Mouse (Mus musculus): ENCODE data around the gene Itm2a. TPM values are rescaled to one million over a fixed set of nuclear protein-coding genes. Genes with fewer than 3 reads are reported as not detected.

The Itm2a gene
- total RNA-seq (2023), result 13.2 TPM

DNA sequence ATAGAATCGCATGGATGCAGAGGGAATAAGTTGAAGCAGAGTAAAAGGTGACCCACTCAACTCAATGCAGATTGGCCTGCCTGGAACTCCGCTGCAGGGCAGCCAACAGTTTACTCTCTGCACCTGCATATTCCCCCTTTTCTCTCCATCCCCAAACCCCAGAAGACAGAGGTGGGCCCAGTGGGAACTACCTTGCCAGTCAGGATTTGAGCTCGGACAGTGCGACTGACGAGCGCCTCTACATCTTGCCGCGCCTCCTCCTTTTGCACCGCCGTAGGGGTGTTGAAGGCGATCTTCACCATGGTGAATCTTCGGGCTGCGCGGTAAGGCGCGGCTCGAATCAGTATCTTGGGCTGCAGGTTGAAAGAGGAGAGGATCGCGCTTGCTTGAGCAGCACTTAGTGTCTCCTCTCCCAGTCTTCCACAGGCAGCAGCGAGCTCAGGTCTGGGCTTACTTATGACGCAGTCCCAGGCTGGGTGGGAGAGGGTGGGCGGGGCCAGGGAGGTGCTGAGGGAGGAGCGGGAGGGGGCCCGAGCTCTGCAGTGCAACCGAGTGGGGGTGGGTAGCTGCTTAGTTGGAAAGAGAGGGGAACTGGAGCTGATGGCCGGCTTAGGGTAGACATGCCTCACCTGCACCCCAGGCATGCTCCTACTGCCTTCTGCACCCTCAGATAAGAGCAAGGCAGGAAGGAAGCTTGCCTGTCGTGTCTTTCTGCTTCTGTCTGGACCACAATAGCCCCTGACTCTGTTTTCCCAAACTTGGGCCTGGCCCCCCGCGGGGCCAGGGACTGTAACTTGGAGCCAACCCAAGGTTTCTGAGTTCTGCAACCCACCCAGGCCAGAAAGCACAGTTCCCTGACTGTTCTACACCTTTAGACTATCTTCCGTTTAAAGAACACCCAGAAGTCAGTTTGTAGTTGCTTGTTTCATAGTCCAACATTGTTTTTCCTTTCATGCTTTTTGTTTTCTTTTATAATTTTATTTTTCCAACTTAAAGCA, at the start of gene Itm2a:
Gene Itm2a (minus strand): TSS at position 462 of the 998 bp plus-strand sequence.

Other genes with a start within 250 kb of the Itm2a start
- 46.9 TPM for gene Gpr174, start 147.5 kb downstream of the Itm2a start, total RNA-seq (2023)

Measured in CD8-positive naive resting alpha-beta T cell, adult 57 days (primary cell).